ENCODE assay signal across 9 mouse cellular contexts in the genomic region with DNA sequence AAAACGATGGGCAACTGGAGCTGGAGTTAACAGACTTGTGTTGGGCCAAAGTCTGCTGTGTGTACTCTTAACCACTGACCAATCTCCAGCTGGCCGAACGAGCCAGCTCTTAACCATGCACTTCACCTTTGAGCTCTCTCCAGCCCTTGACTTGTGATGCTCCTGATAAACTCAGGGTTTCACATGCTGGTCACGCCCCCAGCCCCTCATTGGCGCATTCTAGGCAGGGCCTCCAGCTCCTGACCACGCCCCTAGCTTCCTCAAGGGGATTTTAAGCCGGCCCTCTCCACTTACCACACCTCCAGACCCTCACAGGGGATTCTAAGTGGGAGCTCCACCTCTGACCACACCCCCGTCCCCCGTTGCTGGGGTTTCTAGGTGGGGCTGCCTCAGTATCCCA. TPM values are rescaled to one million over a fixed set of nuclear protein-coding genes. Genes with fewer than 3 reads are reported as not detected.
A peak's percentile ranks its signal among the peaks of the same experiment; 100 is the strongest.
DNase-seq lines count a peak whose midpoint lies in the region; ATAC-seq and TF ChIP-seq lines count a peak whose summit lies in the region.
"Had no signal": no experiment of that assay in that cellular context is flagged by ENCODE, and none has a peak within 500 bp of the region (broad histone marks: within the 10 kb centered on the region; RNA-seq: fewer than 3 reads in every experiment).

No protein-coding gene starts in this region.

- 0 out of 2 replicates have a peak, but pooled peaks have one; percentile 2 for ATAC-seq in lung, embryonic 14.5 days (ENCODE audit: insufficient read depth)

- 14% methylated on average over 9 of the region's 9 CpGs for WGBS in kidney, adult 2 months
- 4% methylated on average over 9 of the region's 9 CpGs for WGBS in lung, embryonic 14.5 days
- 20% methylated on average over 9 of the region's 9 CpGs for WGBS in thymus, adult 2 months

- peaks cover 18% of the 10 kb centered on the region for H3K4me1 ChIP-seq in kidney, adult 2 months (ENCODE audit: control insufficient read depth, insufficient read depth, low read length)
- H3K4me1 ChIP-seq in lung, embryonic 14.5 days (ENCODE audit: insufficient read depth) = no peaks in the 10 kb centered on the region
- peaks cover 9% of the 10 kb centered on the region for H3K4me1 ChIP-seq in thymus, adult 2 months (replicated peaks; ENCODE audit: control insufficient read depth, insufficient read depth, low read length)

- no peak overlapping the region for H3K4me3 ChIP-seq in kidney, adult 2 months (ENCODE audit: insufficient read depth, low read depth, low read length)
- H3K4me3 ChIP-seq in lung, embryonic 14.5 days (ENCODE audit: low read depth, low read length) = no peak overlapping the region
- H3K4me3 ChIP-seq in thymus, adult 2 months (ENCODE audit: control insufficient read depth, insufficient read depth, low read length) = no peak overlapping the region
- H3K4me3 ChIP-seq: embryonic facial prominence, embryonic 13.5 days; neural tube, embryonic 13.5 days had no signal

- no peaks in the 10 kb centered on the region for H3K9me3 ChIP-seq in lung, embryonic 14.5 days (ENCODE audit: low read depth, low read length)
- H3K9me3 ChIP-seq: neural tube, embryonic 13.5 days had no signal

- TF ChIP-seq CTCF in kidney, adult 2 months (conservative IDR thresholded peaks at IDR 0.05; ENCODE audit: insufficient read depth, insufficient read length, low read depth, low read length) = no peak
- TF ChIP-seq CTCF in lung, embryonic 14.5 days (IDR thresholded peaks at IDR 0.05; ENCODE audit: low read depth) = no peak
- no peak for TF ChIP-seq CTCF in thymus, adult 2 months (IDR thresholded peaks at IDR 0.05; ENCODE audit: borderline replicate concordance, control insufficient read depth, extremely low read depth, insufficient read depth, low read length, poor library complexity)

- no peak overlapping the region for H3K4me2 ChIP-seq in lung, embryonic 14.5 days
- H3K4me2 ChIP-seq: embryonic facial prominence, embryonic 13.5 days; neural tube, embryonic 13.5 days had no signal

- no peaks in the 10 kb centered on the region for H3K36me3 ChIP-seq in kidney, adult 2 months (ENCODE audit: control insufficient read depth, insufficient read depth, low read length)
- peaks cover 24% of the 10 kb centered on the region for H3K36me3 ChIP-seq in lung, embryonic 14.5 days (ENCODE audit: insufficient read depth)
- peaks cover 10% of the 10 kb centered on the region for H3K36me3 ChIP-seq in thymus, adult 2 months (ENCODE audit: control insufficient read depth, insufficient read depth, low read length)

- TF ChIP-seq POLR2A in kidney, adult 2 months (IDR thresholded peaks at IDR 0.05; ENCODE audit: low read depth, low read length) = no peak
- TF ChIP-seq POLR2A in thymus, adult 2 months (IDR thresholded peaks at IDR 0.05; ENCODE audit: control insufficient read depth, extremely low read depth, insufficient read depth, low read length, poor library complexity) = no peak

- no peak overlapping the region for H3K27ac ChIP-seq in kidney, adult 2 months (ENCODE audit: insufficient read depth, low read depth, low read length)
- H3K27ac ChIP-seq in lung, embryonic 14.5 days (ENCODE audit: low read depth) = no peak overlapping the region
- no peak overlapping the region for H3K27ac ChIP-seq in thymus, adult 2 months (ENCODE audit: control insufficient read depth, insufficient read depth, low read length)
- H3K27ac ChIP-seq: neural tube, embryonic 13.5 days had no signal

- DNase-seq in ovary, adult 18-20 months (ENCODE audit: low spot score) = peak; percentile 51
- DNase-seq in ovary, postnatal 14 days (ENCODE audit: low spot score) = no peak
- DNase-seq in c-Kit-positive CD71-positive TER-119-negative erythroid progenitor cells, embryonic 14.5 days (ENCODE audit: low read depth) = peak; percentile 85
- peak; percentile 93 for DNase-seq in kidney, adult 2 months
- DNase-seq in lung, embryonic 14.5 days = peak; percentile 78
- peak; percentile 61 for DNase-seq in thymus, adult 2 months
- DNase-seq in urinary bladder, adult 18-20 months (ENCODE audit: low spot score in 2 of 2) = no peak

- H3K9ac ChIP-seq in lung, embryonic 14.5 days = no peak overlapping the region
- H3K9ac ChIP-seq: embryonic facial prominence, embryonic 13.5 days; neural tube, embryonic 13.5 days had no signal

- no peaks in the 10 kb centered on the region for H3K27me3 ChIP-seq in kidney, adult 2 months (replicated peaks; ENCODE audit: control insufficient read depth, insufficient read depth, low read length)
- peaks cover 29% of the 10 kb centered on the region for H3K27me3 ChIP-seq in lung, embryonic 14.5 days (ENCODE audit: insufficient read depth, low read length)
- H3K27me3 ChIP-seq in thymus, adult 2 months (ENCODE audit: control insufficient read depth, insufficient read depth, low read length) = no peaks in the 10 kb centered on the region; the same call in 1 of the 2 replicates

RNA-seq across cellular contexts. Expression of gene Oaz1, which starts 4.7 kb away (rescaled TPM):
- 1,045 and 1,074 TPM in 2 replicates for polyA plus RNA-seq in kidney, adult 2 months (2012; rRNA removed)
- polyA plus RNA-seq in lung, embryonic 14.5 days (2014; fragmentation: Nextera tagmentation; extraction: Ambion mirVana) = 1,866 and 1,984 TPM in 2 replicates
- 1,706 and 1,988 TPM in 2 replicates for polyA plus RNA-seq in thymus, adult 2 months (2012; rRNA removed)

RNA-seq across cellular contexts. Expression of gene Lingo3, which starts 12.7 kb away (rescaled TPM):
- polyA plus RNA-seq in kidney, adult 2 months (2012; rRNA removed) = 0.03 and 0.09 TPM in 2 replicates
- polyA plus RNA-seq in lung, embryonic 14.5 days (2014; fragmentation: Nextera tagmentation; extraction: Ambion mirVana) = 0.05 and 0.17 TPM in 2 replicates
- polyA plus RNA-seq in thymus, adult 2 months (2012; rRNA removed) = 0.10 and 1.0 TPM in 2 replicates

RNA-seq across cellular contexts. Expression of gene Jsrp1, which starts 17.8 kb away (rescaled TPM):
- 0.20 and 3.2 TPM in 2 replicates for polyA plus RNA-seq in kidney, adult 2 months (2012; rRNA removed)
- 0.93 and 0.97 TPM in 2 replicates for polyA plus RNA-seq in lung, embryonic 14.5 days (2014; fragmentation: Nextera tagmentation; extraction: Ambion mirVana)
- polyA plus RNA-seq in thymus, adult 2 months (2012; rRNA removed) = 0.24 TPM in 1 of 2 replicates, not detected in the other

RNA-seq across cellular contexts. Expression of gene Lsm7, which starts 23.9 kb away (rescaled TPM):
- polyA plus RNA-seq in kidney, adult 2 months (2012; rRNA removed) = 79.0 and 98.1 TPM in 2 replicates
- 334 and 337 TPM in 2 replicates for polyA plus RNA-seq in lung, embryonic 14.5 days (2014; fragmentation: Nextera tagmentation; extraction: Ambion mirVana)
- 187 and 242 TPM in 2 replicates for polyA plus RNA-seq in thymus, adult 2 months (2012; rRNA removed)

RNA-seq across cellular contexts. Expression of gene Sppl2b, which starts 23.9 kb away (rescaled TPM):
- polyA plus RNA-seq in kidney, adult 2 months (2012; rRNA removed) = 58.2 and 88.0 TPM in 2 replicates
- polyA plus RNA-seq in lung, embryonic 14.5 days (2014; fragmentation: Nextera tagmentation; extraction: Ambion mirVana) = 32.3 and 38.7 TPM in 2 replicates
- polyA plus RNA-seq in thymus, adult 2 months (2012; rRNA removed) = 153 and 167 TPM in 2 replicates

Comparison
In these comparisons a context has a peak if more than half of its experiments do, and no peak if none do; other contexts are left out.
1. DNase-seq: peak in ovary, adult 18-20 months (single experiment), c-Kit-positive CD71-positive TER-119-negative erythroid progenitor cells, embryonic 14.5 days (single experiment), kidney, adult 2 months (single experiment), lung, embryonic 14.5 days (single experiment) and thymus, adult 2 months (single experiment); none in ovary, postnatal 14 days (single experiment) and urinary bladder, adult 18-20 months (0 of 2).